Mouse (Mus musculus) MEL (cell line): ENCODE measurements around the gene Vasn.

Experiments
- CTCF ChIP-seq, 3 experiments: IDR thresholded peaks in 2 of 3; conservative IDR thresholded peaks in 1 of 3; 2 replicates each; pipeline ENCODE4 v1.5.1; 2011 to 2012; ENCODE audit warnings: low read length in 3 of 3, low read depth in 2 of 3, mild to moderate bottlenecking in 2 of 3, improper control_type of control experiment in 1 of 3, inconsistent platforms in 1 of 3, mixed read lengths in 1 of 3, moderate library complexity in 1 of 3; ENCODE audit not compliant: control insufficient read depth in 1 of 3, insufficient read depth in 1 of 3, poor library complexity in 1 of 3, severe bottlenecking in 1 of 3
- E2F4 ChIP-seq: IDR thresholded peaks from 2 replicates; pipeline ENCODE4 v1.6.1; 2011; ENCODE audit warnings: low read depth, low read length, improper control_type of control experiment, borderline replicate concordance
- GATA1 ChIP-seq: IDR thresholded peaks from 2 replicates; pipeline ENCODE4 v1.6.1; 2011; ENCODE audit warnings: low read depth, low read length, improper control_type of control experiment
- MAFK ChIP-seq: IDR thresholded peaks from 2 replicates; pipeline ENCODE4 v1.6.1; 2011; ENCODE audit warnings: low read depth, mild to moderate bottlenecking, low read length, improper control_type of control experiment, borderline replicate concordance
- MEF2A ChIP-seq: IDR thresholded peaks from 2 replicates; pipeline ENCODE4 v1.6.1; 2014; ENCODE audit warnings: low read depth, mild to moderate bottlenecking, inconsistent platforms, low read length, improper control_type of control experiment; ENCODE audit not compliant: poor library complexity, insufficient replicate concordance, severe bottlenecking; ENCODE audit errors: extremely low read depth
- MXI1 ChIP-seq: IDR thresholded peaks from 2 replicates; pipeline ENCODE4 v1.6.1; 2011; ENCODE audit warnings: mild to moderate bottlenecking, low read depth, low read length, improper control_type of control experiment
- MYC ChIP-seq: IDR thresholded peaks from 2 replicates; pipeline ENCODE4 v1.6.1; 2011; ENCODE audit warnings: low read depth, mild to moderate bottlenecking, low read length, improper control_type of control experiment, moderate library complexity
- POLR2A ChIP-seq, 2 experiments: IDR thresholded peaks; 2 replicates each; pipeline ENCODE4 v1.6.1; 2011 to 2012; ENCODE audit warnings: low read length in 2 of 2, mild to moderate bottlenecking in 2 of 2, control low read depth in 1 of 2, improper control_type of control experiment in 1 of 2, low read depth in 1 of 2, moderate library complexity in 1 of 2; ENCODE audit not compliant: control insufficient read depth in 1 of 2, insufficient read depth in 1 of 2, poor library complexity in 1 of 2
- POLR2AphosphoS2 ChIP-seq: IDR thresholded peaks from 2 replicates; pipeline ENCODE4 v1.6.1; 2011; ENCODE audit warnings: low read length, improper control_type of control experiment
- TAL1 ChIP-seq: IDR thresholded peaks from 2 replicates; pipeline ENCODE4 v1.6.1; 2012; ENCODE audit warnings: mild to moderate bottlenecking, inconsistent platforms, low read length, moderate library complexity, mixed read lengths
- USF2 ChIP-seq, 2 experiments: IDR thresholded peaks; 2 replicates each; pipeline ENCODE4 v1.6.1; 2011 to 2012; ENCODE audit warnings: improper control_type of control experiment in 2 of 2, low read length in 2 of 2, borderline replicate concordance in 1 of 2, inconsistent platforms in 1 of 2, low read depth in 1 of 2, mild to moderate bottlenecking in 1 of 2; ENCODE audit not compliant: insufficient read depth in 1 of 2
- ZMIZ1 ChIP-seq: IDR thresholded peaks from 2 replicates; pipeline ENCODE4 v1.6.1; 2012; ENCODE audit warnings: low read depth, mild to moderate bottlenecking, inconsistent platforms, low read length, improper control_type of control experiment, moderate library complexity
- ZNF384 ChIP-seq: IDR thresholded peaks from 2 replicates; pipeline ENCODE4 v1.6.1; 2012; ENCODE audit warnings: low read depth, mild to moderate bottlenecking, inconsistent platforms, low read length, improper control_type of control experiment

GRCm38 (mm10) chr16:4678080-4678479 lies 38.3 kb downstream of the Vasn start:
- no peak for TF ChIP-seq TAL1
- TF ChIP-seq GATA1, result no peak
- no peak for TF ChIP-seq CTCF (IDR thresholded peaks at IDR 0.05 in 2 of 3, conservative IDR thresholded peaks at IDR 0.05 in 1 of 3; ENCODE audit: control insufficient read depth in 1 of 3, insufficient read depth in 1 of 3, low read depth in 2 of 3, low read length in 3 of 3, poor library complexity in 1 of 3, severe bottlenecking in 1 of 3)
- TF ChIP-seq POLR2A (IDR thresholded peaks at IDR 0.05; ENCODE audit: control insufficient read depth in 1 of 2, insufficient read depth in 1 of 2, low read depth in 1 of 2, low read length in 2 of 2, poor library complexity in 1 of 2), result no peak
- no peak for TF ChIP-seq POLR2AphosphoS2
- TF ChIP-seq MEF2A, result no peak
- TF ChIP-seq USF2 (IDR thresholded peaks at IDR 0.05; ENCODE audit: borderline replicate concordance in 1 of 2, insufficient read depth in 1 of 2, low read depth in 1 of 2, low read length in 2 of 2), result no peak
- no peak for TF ChIP-seq ZNF384
- no peak for TF ChIP-seq ZMIZ1
- no peak for TF ChIP-seq MYC
- TF ChIP-seq MAFK, result no peak
- TF ChIP-seq E2F4, result no peak
- no peak for TF ChIP-seq MXI1
